Mouse (Mus musculus) spleen, adult 2 months (tissue): ENCODE measurements around the gene Iqgap2.

ENCODE experiments used
- CTCF ChIP-seq: fragments of 200-500 bp; IDR thresholded peaks from 2 replicates; pipeline ENCODE4 v1.5.1; 2011; ENCODE audit warnings: mild to moderate bottlenecking, inconsistent platforms; ENCODE audit not compliant: insufficient read depth, insufficient read length, insufficient replicate concordance; ENCODE audit errors: extremely low read depth
- POLR2A ChIP-seq: fragments of 200-500 bp; IDR thresholded peaks from 2 replicates; pipeline ENCODE4 v1.6.1; 2011; ENCODE audit warnings: low read depth, low read length, inconsistent platforms

GRCm38 (mm10) chr13:95778761-95779161 lies 113.0 kb downstream of the Iqgap2 start:
- TF ChIP-seq POLR2A (no peak), CTCF (no peak)
